Mouse (Mus musculus) intestine, postnatal 0 days (tissue): ENCODE results near the gene Chd6. TPM values are rescaled to one million over a fixed set of nuclear protein-coding genes. Genes with fewer than 3 reads are reported as not detected.
A peak's percentile ranks its signal among the peaks of the same experiment; 100 is the strongest.

ENCODE experiments used
- ATAC-seq: fragments of 200-750 bp; cut with Nextera tagmentation; 2 replicates; pipeline ENCODE4 v1.8.0; 2017; ENCODE audit warnings: mild to moderate bottlenecking, moderate TSS enrichment, moderate library complexity
- H3K27ac ChIP-seq: fragments of 300-500 bp; sonication (generic); 2 replicates; pipeline ENCODE4 v1.5.1; 2014; ENCODE audit warnings: mild to moderate bottlenecking, low read depth, low read length, moderate library complexity
- H3K27me3 ChIP-seq: fragments of 300-500 bp; sonication (generic); replicated peaks from 2 replicates; pipeline ENCODE4 v1.6.1; 2014; ENCODE audit warnings: low read length, mixed read lengths; ENCODE audit not compliant: control insufficient read depth, insufficient read depth
- H3K36me3 ChIP-seq: fragments of 300-500 bp; sonication (generic); 2 replicates; pipeline ENCODE4 v1.6.1; 2014; ENCODE audit warnings: mild to moderate bottlenecking, moderate library complexity; ENCODE audit not compliant: control insufficient read depth, insufficient read depth
- H3K4me1 ChIP-seq: fragments of 300-500 bp; sonication (generic); replicated peaks from 2 replicates; pipeline ENCODE4 v1.6.1; 2014; ENCODE audit warnings: antibody characterized with exemption, low read length, mixed read lengths; ENCODE audit not compliant: control insufficient read depth, insufficient read depth
- H3K4me2 ChIP-seq: fragments of 300-500 bp; sonication (generic); replicated peaks from 2 replicates; pipeline ENCODE4 v1.6.1; 2014; ENCODE audit warnings: low read depth, mild to moderate bottlenecking, moderate library complexity
- H3K4me3 ChIP-seq: fragments of 300-500 bp; sonication (generic); 2 replicates; pipeline ENCODE4 v1.5.1; 2014; ENCODE audit warnings: low read depth, low read length
- H3K9ac ChIP-seq: fragments of 300-500 bp; sonication (generic); 2 replicates; pipeline ENCODE4 v1.6.1; 2014; ENCODE audit warnings: mild to moderate bottlenecking, low read depth, low read length
- H3K9me3 ChIP-seq: fragments of 300-500 bp; sonication (generic); 2 replicates; pipeline ENCODE4 v1.6.1; 2016; ENCODE audit warnings: mixed run types; ENCODE audit not compliant: control insufficient read depth
- CTCF ChIP-seq: sonication (generic); IDR thresholded peaks from 2 replicates; pipeline ENCODE4 v1.5.1; 2016; ENCODE audit warnings: low read depth, mild to moderate bottlenecking, control low read depth, antibody characterized with exemption, moderate library complexity
- WGBS: fragments of 180-500 bp; shearing (Covaris S2); extraction: QIAGEN DNeasy Blood & Tissue Kit; methylation state at CpG from one replicate; pipeline ENCODE4 v1.1.7; 2014; 5-methylcytosine and 5-hydroxymethylcytosine counted together
- polyA plus RNA-seq: library from polyadenylated mRNA; unstranded; fragments of >200 nt; fragmentation: Nextera tagmentation; extraction: Ambion mirVana; gene quantifications from 2 replicates; pipeline ENCODE4 v1.2.1, GENCODE M21; 2015

The Chd6 gene
- polyA plus RNA-seq, 1 experiment from 2014 or later, result 8.7 TPM

DNA sequence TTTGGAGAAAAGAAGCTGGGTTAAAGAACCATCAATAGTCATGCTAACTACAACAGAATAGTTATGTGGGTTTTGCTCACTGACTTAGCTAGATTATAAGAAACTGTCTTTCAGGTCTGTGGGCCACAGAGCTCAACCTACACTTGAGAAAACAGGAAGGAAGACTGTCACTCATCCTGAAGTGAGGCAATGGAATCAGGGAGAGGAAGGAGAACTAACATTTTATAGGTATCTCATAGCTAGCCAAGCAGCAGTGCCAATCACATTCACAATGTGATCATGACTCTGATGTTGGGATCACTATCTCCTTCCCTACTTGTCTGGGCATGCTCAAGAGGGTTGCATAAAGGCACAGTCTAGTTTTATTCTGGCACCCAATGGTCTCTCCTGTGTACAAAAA is 121.4 kb downstream of the Chd6 start:
- no peak for TF ChIP-seq CTCF
- Histone ChIP-seq H3K4me2 (no peak overlapping the region), H3K27me3 (no peaks in the 10 kb centered on the region), H3K36me3 (peaks cover 54% of the 10 kb centered on the region), H3K9ac (no peak overlapping the region), H3K9me3 (no peaks in the 10 kb centered on the region), H3K27ac (no peak overlapping the region), H3K4me1 (no peaks in the 10 kb centered on the region), H3K4me3 (no peak overlapping the region)
- no peak for ATAC-seq

- 72% methylated on average over 3 of the region's 3 CpGs for WGBS
- Histone ChIP-seq H3K27me3 (no peaks in the 10 kb centered on the region), H3K4me1 (no peaks in the 10 kb centered on the region), H3K9me3 (no peaks in the 10 kb centered on the region), H3K9ac (no peak overlapping the region), H3K36me3 (peaks cover 67% of the 10 kb centered on the region), H3K27ac (no peak overlapping the region), H3K4me2 (no peak overlapping the region), H3K4me3 (no peak overlapping the region)
- ATAC-seq, result no peak
- no peak for TF ChIP-seq CTCF
These were observed 126.2 kb downstream of the Chd6 start for GRCm38 (mm10) chr2:160982636-160983035.

DNA sequence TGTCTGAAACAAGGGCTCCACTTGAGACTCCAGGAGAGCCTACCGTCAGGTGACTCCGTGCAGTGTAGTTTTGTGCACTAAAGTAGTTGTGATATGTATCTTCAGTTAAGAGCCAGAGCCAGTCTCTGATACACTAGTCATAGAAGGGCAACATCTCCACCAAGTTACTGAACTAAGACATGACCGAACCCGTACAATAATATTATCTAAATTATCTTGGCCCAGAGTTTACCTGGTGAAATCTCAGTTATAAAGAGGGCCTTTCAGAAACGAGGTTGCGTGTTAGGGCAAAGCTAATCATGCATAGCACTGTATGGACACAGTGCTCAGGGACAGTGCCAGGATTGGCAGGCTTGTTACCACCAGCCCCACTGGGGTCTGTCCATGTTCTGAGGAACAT is 127.1 kb downstream of the Chd6 start:
- no peak for TF ChIP-seq CTCF
- no peak overlapping the region for H3K27ac ChIP-seq
- H3K36me3 ChIP-seq, result peaks cover 67% of the 10 kb centered on the region
- no peak overlapping the region for H3K4me2 ChIP-seq
- H3K4me3 ChIP-seq, result no peak overlapping the region
- WGBS, result 75% methylated on average over 6 of the region's 6 CpGs
- no peak for ATAC-seq
- H3K27me3 ChIP-seq, result no peaks in the 10 kb centered on the region
- H3K4me1 ChIP-seq, result no peaks in the 10 kb centered on the region
- H3K9me3 ChIP-seq, result no peaks in the 10 kb centered on the region
- H3K9ac ChIP-seq, result no peak overlapping the region

GRCm38 (mm10) chr2:160978651-160979050 is 130.2 kb downstream of the Chd6 start:
- TF ChIP-seq CTCF, result no peak
- Histone ChIP-seq H3K27ac (no peak overlapping the region), H3K4me2 (no peak overlapping the region), H3K9me3 (no peaks in the 10 kb centered on the region), H3K4me1 (no peaks in the 10 kb centered on the region), H3K9ac (no peak overlapping the region), H3K36me3 (peaks cover 53% of the 10 kb centered on the region), H3K27me3 (no peaks in the 10 kb centered on the region), H3K4me3 (no peak overlapping the region)
- no peak for ATAC-seq
- 91% methylated on average over 1 of the region's 1 CpGs for WGBS

DNA sequence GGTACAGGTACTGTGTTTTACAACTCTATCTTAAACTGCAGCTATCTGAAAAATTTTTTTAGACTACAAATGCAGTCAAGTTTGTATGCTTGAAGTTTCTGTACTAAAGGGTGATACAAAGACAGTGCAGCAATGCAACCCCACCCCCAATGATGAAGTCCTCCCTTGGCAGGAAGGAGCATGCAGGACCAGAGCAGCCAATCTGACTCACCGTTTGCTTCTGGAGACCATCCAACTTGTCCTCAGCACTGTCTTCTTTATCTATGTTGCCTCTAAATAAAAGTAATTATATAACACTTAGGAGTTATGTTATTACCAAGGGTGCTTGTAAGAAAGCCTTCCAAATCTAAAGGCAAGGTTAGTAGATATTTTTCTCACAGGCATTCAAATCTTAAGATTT is 131.6 kb downstream of the Chd6 start:
- Histone ChIP-seq H3K4me2 (no peak overlapping the region), H3K36me3 (peaks cover 44% of the 10 kb centered on the region), H3K27me3 (no peaks in the 10 kb centered on the region), H3K4me1 (no peaks in the 10 kb centered on the region), H3K9me3 (no peaks in the 10 kb centered on the region), H3K4me3 (no peak overlapping the region), H3K9ac (no peak overlapping the region), H3K27ac (no peak overlapping the region)
- ATAC-seq, result no peak
- no peak for TF ChIP-seq CTCF
- WGBS, result 42% methylated on average over 1 of the region's 1 CpGs

- Histone ChIP-seq H3K4me3 (no peak overlapping the region), H3K4me1 (no peaks in the 10 kb centered on the region), H3K27me3 (no peaks in the 10 kb centered on the region), H3K36me3 (peaks cover 46% of the 10 kb centered on the region), H3K4me2 (no peak overlapping the region), H3K9me3 (no peaks in the 10 kb centered on the region), H3K9ac (no peak overlapping the region), H3K27ac (no peak overlapping the region)
- no peak for TF ChIP-seq CTCF
- 63% methylated on average over 5 of the region's 5 CpGs for WGBS
- ATAC-seq, result peak; percentile 28; the same call in 1 of the 2 replicates
These were observed 135.1 kb downstream of the Chd6 start for GRCm38 (mm10) chr2:160973648-160974215.

GRCm38 (mm10) chr2:160972103-160972792 is 136.6 kb downstream of the Chd6 start:
- Histone ChIP-seq H3K9me3 (no peaks in the 10 kb centered on the region), H3K9ac (no peak overlapping the region), H3K4me3 (no peak overlapping the region), H3K36me3 (peaks cover 55% of the 10 kb centered on the region), H3K4me2 (no peak overlapping the region), H3K27ac (no peak overlapping the region), H3K27me3 (no peaks in the 10 kb centered on the region), H3K4me1 (no peaks in the 10 kb centered on the region)
- 96% methylated on average over 7 of the region's 7 CpGs for WGBS
- TF ChIP-seq CTCF, result no peak
- ATAC-seq, result no peak
